Mouse (Mus musculus) central nervous system, embryonic 14 days (tissue): Measurements from ENCODE around the gene Asb8. TPM values are rescaled to one million over a fixed set of nuclear protein-coding genes. Genes with fewer than 3 reads are reported as not detected.

Experiments
- polyA plus RNA-seq: library from polyadenylated mRNA; depleted of rRNA; stranded (reverse); fragments of >200 nt; gene quantifications from 2 replicates; pipeline ENCODE4 v1.2.3, GENCODE M21; 2012; rRNA removed

Gene Asb8
- polyA plus RNA-seq: 39.6 and 45.8 TPM in 2 replicates

DNA sequence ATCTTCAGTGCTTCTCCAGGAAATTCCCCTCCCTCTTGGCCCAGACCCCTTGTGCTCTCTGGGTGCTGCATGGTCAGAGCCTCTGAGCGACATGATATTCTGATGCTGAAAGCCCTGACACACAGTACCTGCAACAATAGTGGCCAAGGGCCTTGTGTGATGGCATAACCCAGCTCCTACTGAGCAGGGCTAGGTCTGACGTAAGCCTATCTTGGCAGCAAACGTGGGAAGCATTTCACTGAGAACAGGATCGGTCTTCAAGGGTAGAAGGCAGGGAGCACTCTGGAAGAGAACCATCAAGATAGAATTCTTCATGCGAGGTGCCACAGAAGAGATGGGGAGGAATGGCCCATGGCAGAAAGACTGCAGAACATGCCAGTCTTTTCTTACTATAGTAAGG is at the start of gene Asb8:
Gene Asb8 (minus strand): TSS at position 101 of the 400 bp plus-strand sequence.

DNA sequence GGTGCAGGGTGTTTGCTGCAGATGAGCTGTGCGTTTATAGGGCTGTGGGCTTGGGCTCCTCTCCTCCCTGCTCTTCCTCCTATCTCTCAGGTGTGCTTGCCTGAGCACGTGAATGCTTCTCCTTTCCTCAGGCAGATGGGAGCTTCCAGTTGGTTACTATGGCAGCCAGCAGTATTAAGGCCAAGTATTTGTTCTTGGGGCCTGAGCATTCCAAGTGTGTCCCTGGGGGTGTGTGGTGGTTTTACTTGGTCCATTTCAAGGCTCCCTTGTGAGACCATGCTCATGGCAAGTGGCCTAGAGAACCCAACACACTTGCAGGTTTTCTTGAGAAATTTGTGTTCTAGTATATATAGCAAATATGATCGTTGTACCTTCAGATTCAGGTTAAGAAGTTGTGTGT is 30.0 kb upstream of the Asb8 start, which contains the start of gene Olfr288:
Gene Olfr288 (minus strand): TSS at position 101 of the 400 bp plus-strand sequence.

DNA sequence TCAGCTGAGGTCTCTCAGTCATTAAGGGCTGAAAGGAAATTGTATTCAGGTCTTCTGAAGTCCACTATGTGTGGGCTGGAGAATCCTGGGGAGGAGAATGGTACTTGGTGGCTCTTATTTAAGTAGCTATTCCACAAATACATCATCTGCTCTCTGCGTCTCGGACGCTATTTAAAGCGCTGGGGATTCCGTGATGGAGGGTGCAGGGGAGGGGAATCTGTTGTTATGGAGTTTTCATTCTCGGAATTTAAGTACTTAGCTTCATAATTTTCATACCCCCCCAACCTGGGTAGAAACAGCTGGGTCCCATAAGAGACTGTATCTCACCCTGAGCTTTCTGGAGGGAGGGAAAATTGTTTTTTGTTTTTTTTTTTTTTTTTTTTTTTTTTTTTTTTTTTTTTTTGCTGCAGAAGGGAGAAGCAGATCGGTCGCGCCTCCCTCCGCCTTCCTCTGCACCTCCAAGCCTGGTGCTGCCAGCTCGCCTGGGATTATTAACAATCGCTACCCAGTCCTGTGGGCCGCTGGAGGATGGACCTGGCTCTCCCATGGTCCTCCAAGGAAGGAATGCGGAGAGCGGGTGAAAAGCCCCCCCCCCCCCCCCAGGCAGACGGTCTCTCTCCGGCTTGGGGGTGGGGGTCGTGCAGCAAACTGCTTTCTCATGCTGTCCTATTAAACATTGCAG is 1.7 kb upstream of the Asb8 start, which contains the start of gene Ccdc184:
Gene Ccdc184 (plus strand): TSS at position 196 of the 682 bp plus-strand sequence.

DNA sequence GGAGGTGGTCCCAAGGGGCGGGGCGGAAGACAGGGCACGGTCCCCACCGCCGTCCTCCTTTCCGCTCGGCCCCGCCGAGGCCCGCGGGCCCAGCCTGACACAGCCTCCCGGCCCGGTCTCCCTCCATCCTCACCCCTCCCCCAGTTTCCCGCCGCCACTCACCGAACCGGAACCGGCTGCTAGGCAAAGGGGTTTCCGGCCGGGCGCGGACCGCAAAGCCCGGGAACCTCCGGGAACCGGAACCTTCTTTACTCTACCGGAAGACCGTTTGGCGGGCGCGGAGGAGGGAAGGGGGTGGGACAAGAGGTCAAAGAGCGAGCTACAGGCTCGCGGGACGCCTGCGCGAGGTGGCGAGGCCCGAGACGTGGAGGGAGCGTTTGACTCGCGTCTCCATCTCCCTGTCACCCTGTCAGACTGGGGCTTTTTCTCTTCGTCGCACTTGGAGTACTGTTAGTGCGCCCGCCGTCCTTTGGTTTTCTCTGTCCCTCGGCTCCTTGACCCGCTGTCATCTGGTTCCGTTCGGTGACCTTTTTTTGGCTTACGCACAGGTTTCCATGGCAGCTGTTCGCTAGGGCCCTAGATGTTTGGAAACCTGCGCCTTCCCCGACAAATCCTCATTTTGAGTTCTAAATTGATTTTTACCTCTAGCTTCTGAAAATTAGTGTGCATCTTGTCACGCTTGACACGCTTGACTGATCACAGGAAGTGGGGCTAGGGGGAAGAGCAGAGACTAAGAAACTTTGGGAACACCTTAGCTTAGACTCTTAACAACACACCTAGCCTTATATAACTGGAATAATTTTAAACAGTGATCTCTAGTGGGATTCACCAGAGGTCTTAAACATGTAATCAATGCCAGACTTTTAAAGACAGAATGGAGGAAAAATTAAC is 72.1 kb downstream of the Asb8 start, which contains the start of gene Senp1:
Gene Senp1 (minus strand): TSS at position 624 of the 891 bp plus-strand sequence.

DNA sequence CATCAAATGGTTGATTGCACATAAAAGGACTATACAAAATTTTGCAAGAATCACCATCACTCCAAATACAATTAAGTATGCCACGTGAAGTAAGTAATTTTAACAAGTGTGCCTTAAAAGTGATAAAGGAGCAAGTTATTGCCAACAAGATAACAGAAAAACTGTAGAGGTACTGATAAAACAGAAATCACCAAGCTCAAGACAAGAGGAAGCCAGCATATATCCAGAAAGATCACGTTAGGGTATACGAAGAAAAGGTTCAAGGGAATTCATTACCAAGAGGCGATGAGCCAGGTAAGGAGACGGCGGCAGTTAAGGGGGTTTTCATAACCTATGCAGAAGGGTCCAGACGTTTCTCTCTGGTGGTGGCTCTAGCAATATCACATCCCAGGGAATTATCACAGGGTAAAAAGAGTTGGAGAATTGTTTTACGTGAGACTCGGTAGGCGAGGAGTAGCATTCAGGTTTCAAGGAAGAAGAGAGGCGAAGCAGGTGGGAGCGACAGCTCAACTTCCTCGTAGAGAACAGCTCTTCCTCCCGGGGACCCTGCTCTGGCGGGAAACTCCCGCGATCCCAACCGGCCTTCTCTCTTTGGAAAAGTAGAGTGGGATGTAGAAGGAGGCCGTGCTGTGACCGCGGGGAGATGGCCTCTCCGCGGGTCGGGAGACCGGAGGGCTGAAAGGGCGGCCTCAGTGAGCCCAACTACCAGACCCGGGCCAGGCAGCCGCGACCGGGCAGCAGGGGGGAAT is 72.9 kb downstream of the Asb8 start, which contains the start of gene Pfkm:
Gene Pfkm (plus strand): TSS at position 218 of the 749 bp plus-strand sequence.

Other genes starting within 250 kb of the Asb8 start
- gene Tmem106c, start 201.4 kb downstream of the Asb8 start, polyA plus RNA-seq: 56.7 and 63.4 TPM in 2 replicates
- 86.7 and 497 TPM in 2 replicates for gene Col2a1, start 160.9 kb downstream of the Asb8 start, polyA plus RNA-seq
- 97.8 and 98.1 TPM in 2 replicates for gene Pfkm, start 73.0 kb downstream of the Asb8 start, polyA plus RNA-seq
- 22.1 and 23.1 TPM in 2 replicates for gene Senp1, start 71.9 kb downstream of the Asb8 start, polyA plus RNA-seq
- gene Ccdc184, start 1.5 kb upstream of the Asb8 start, polyA plus RNA-seq: 31.8 and 34.8 TPM in 2 replicates
- gene Olfr288, start 29.9 kb upstream of the Asb8 start, polyA plus RNA-seq: not detected in 2 replicates
- gene Gm44579, start 55.4 kb upstream of the Asb8 start, polyA plus RNA-seq: not detected in 2 replicates
- not detected in 2 replicates for gene Olfr287, start 55.4 kb upstream of the Asb8 start, polyA plus RNA-seq
- not detected in 2 replicates for gene Olfr286, start 68.8 kb upstream of the Asb8 start, polyA plus RNA-seq
- gene H1fnt, start 91.7 kb upstream of the Asb8 start, polyA plus RNA-seq: not detected in 2 replicates
- gene Zfp641, start 130.5 kb upstream of the Asb8 start, polyA plus RNA-seq: 8.0 and 9.4 TPM in 2 replicates
- gene Olfr285, start 151.7 kb upstream of the Asb8 start, polyA plus RNA-seq: not detected in 2 replicates
- gene Olfr284, start 175.4 kb upstream of the Asb8 start, polyA plus RNA-seq: not detected in 2 replicates
- not detected in 2 replicates for gene Olfr283, start 215.3 kb upstream of the Asb8 start, polyA plus RNA-seq